Mouse (Mus musculus) E14TG2a.4 (cell line): ENCODE data around the gene Anapc5.

Experiments used
- CTCF ChIP-seq: conservative IDR thresholded peaks from 2 replicates; pipeline ENCODE4 v1.5.1; 2014; ENCODE audit warnings: low read length
- NANOG ChIP-seq: IDR thresholded peaks from 2 replicates; pipeline ENCODE4 v1.6.1; 2014; ENCODE audit warnings: borderline replicate concordance, low read length, mixed read lengths
- POU5F1 ChIP-seq: IDR thresholded peaks from 2 replicates; pipeline ENCODE4 v1.6.1; 2014; ENCODE audit warnings: low read length, borderline replicate concordance

GRCm38 (mm10) chr5:122850319-122851002 is 29.3 kb upstream of the Anapc5 start:
- TF ChIP-seq NANOG (no peak), CTCF (no peak), POU5F1 (no peak)
